Mouse (Mus musculus): ENCODE results near the gene Thada.

- no peak for TF ChIP-seq POLR2A (IDR thresholded peaks at IDR 0.05; ENCODE audit: low read depth, low read length)
- TF ChIP-seq CTCF (conservative IDR thresholded peaks at IDR 0.05 in 1 of 2, IDR thresholded peaks at IDR 0.05 in 1 of 2; ENCODE audit: low read depth in 2 of 2, low read length in 2 of 2), result no peak
- no peak for TF ChIP-seq GABPA (IDR thresholded peaks at IDR 0.05; ENCODE audit: insufficient replicate concordance, low read depth, low read length)
- TF ChIP-seq EP300 (IDR thresholded peaks at IDR 0.05; ENCODE audit: low read length), result no peak
- no peak for TF ChIP-seq MEF2A (IDR thresholded peaks at IDR 0.05; ENCODE audit: borderline replicate concordance, low read depth, low read length)
- TF ChIP-seq TCF12 (IDR thresholded peaks at IDR 0.05; ENCODE audit: low read depth, low read length), result no peak
- TF ChIP-seq SMC3 (IDR thresholded peaks at IDR 0.05; ENCODE audit: low read depth, low read length), result no peak
- TF ChIP-seq MXI1 (IDR thresholded peaks at IDR 0.05; ENCODE audit: low read depth, low read length), result no peak
- no peak for TF ChIP-seq POLR2AphosphoS2 (IDR thresholded peaks at IDR 0.05; ENCODE audit: low read depth, low read length)
- TF ChIP-seq USF2 (conservative IDR thresholded peaks at IDR 0.05; ENCODE audit: low read depth, low read length), result no peak
- TF ChIP-seq ELF1 (IDR thresholded peaks at IDR 0.05; ENCODE audit: low read depth, low read length), result no peak
- TF ChIP-seq ETS1 (conservative IDR thresholded peaks at IDR 0.05; ENCODE audit: low read depth, low read length), result no peak
- no peak for TF ChIP-seq ZNF384 (IDR thresholded peaks at IDR 0.05; ENCODE audit: low read depth, low read length)
- TF ChIP-seq E2F4 (IDR thresholded peaks at IDR 0.05; ENCODE audit: insufficient replicate concordance, low read depth, low read length), result no peak
Observed at GRCm38 (mm10) chr17:84260226-84260625, 205.8 kb downstream of the Thada start.

All from CH12.LX (cell line).